Mouse (Mus musculus): ENCODE data around the gene BC049762.

The BC049762 gene

GRCm38 (mm10) chr11:51214021-51214420 lies 48.8 kb downstream of the BC049762 start:
- no peak for DNase-seq (ENCODE audit: low spot score)

DNA sequence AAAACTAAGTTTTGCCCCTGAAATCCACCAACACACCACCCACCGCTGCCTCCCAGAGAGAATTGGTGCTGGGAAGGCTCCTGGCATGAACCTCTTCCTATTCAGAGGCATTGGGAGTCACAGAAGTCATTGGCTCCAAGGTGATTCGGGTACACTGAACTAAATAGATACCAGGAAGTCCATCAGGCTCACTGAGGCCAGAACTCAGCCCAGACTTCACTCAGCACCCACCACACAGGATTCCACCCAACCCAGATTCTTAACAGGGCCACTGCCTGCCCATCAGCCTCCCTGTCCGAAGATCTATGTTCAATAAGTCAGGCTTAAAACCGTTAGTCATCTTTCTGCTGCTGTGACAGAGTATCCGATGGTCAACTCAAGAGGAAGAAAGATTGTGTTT lies 51.4 kb downstream of the BC049762 start:
- DNase-seq (ENCODE audit: low spot score): no peak

DNA sequence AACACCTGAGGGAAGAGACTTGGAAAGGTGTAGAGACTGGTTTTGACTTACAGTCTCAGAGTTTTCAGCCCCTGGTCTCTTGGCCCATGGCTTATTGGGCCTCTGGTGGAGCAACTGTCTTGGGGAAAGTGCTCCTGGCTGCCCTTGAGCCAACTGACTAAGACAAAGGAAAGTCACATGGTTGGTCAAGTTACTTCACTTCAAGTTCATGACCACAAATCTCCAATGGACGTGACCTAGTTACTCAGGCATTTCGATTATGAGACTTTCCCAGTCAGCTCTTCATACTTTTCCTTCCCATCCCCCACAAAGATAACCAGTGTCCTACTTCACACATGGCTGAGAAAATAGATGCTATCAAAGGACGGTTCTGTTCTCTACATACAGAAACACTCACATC lies 55.1 kb downstream of the BC049762 start:
- DNase-seq (ENCODE audit: low spot score): no peak
